Comparison of ENCODE assay signal across 8 mouse cellular contexts in the genomic region with DNA sequence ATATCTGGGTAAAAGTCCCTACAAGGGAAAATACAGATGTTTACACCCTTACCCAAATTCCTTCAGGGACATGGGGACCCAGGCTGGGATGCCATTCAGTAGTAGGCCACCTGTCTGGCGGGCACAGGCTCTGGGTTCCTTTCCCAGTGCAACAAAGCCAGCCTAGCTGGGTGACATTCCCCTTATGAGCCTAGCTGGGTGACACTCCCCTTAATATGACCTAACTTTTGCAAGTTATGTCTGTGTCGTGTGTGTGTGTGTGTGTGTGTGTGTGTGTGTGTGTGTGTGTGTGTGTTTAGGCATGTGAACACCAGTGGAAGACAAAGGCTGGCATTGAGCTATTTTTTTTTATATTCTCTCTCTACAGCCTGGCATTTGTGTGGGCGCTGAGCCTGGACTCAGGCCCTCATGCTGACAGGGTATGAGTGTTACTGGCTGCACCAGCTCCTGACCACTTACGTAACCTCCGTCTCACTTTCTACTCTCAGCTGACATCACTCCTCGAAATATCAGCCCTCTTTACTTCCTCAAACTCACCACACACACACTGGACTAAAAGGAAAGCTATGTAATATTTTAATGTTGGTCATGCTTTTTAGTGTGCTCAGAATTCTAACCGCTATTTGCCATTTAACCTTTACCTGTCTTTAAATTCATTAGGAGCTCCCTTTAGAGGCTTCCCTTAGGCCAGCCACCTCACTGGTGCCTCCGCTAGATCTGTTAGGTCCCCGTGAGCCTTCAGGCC. TPM values are rescaled to one million over a fixed set of nuclear protein-coding genes. Genes with fewer than 3 reads are reported as not detected.
DNase-seq lines count a peak whose midpoint lies in the region; ATAC-seq and TF ChIP-seq lines count a peak whose summit lies in the region.
"Had no signal": no experiment of that assay in that cellular context is flagged by ENCODE, and none has a peak within 500 bp of the region (broad histone marks: within the 10 kb centered on the region; RNA-seq: fewer than 3 reads in every experiment).

No protein-coding gene starts in this region.

- no peaks in the 10 kb centered on the region for H3K36me3 ChIP-seq in liver, postnatal 0 days (replicated peaks; ENCODE audit: insufficient read depth, low read length)
- H3K36me3 ChIP-seq in hindbrain, embryonic 12.5 days: no peaks in the 10 kb centered on the region
- H3K36me3 ChIP-seq: limb, embryonic 15.5 days had no signal

- H3K9me3 ChIP-seq in liver, postnatal 0 days (ENCODE audit: low read length): no peaks in the 10 kb centered on the region
- no peaks in the 10 kb centered on the region for H3K9me3 ChIP-seq in hindbrain, embryonic 12.5 days (replicated peaks)
- H3K9me3 ChIP-seq: limb, embryonic 15.5 days had no signal

- H3K4me3 ChIP-seq in liver, postnatal 0 days (ENCODE audit: low read depth, low read length): peak overlapping the region; percentile 3; the same call in 1 of the 2 replicates
- no peak overlapping the region for H3K4me3 ChIP-seq in hindbrain, embryonic 12.5 days
- H3K4me3 ChIP-seq: limb, embryonic 15.5 days had no signal

- peaks cover 26% of the 10 kb centered on the region for H3K4me1 ChIP-seq in liver, postnatal 0 days (ENCODE audit: insufficient read depth)
- 0 out of 2 replicates have a peak, but pooled peaks cover 2% of the 10 kb centered on the region for H3K4me1 ChIP-seq in hindbrain, embryonic 12.5 days
- H3K4me1 ChIP-seq: limb, embryonic 15.5 days had no signal

- H3K27ac ChIP-seq in liver, postnatal 0 days (ENCODE audit: low read depth): peak overlapping the region; percentile 84
- no peak overlapping the region for H3K27ac ChIP-seq in hindbrain, embryonic 12.5 days
- H3K27ac ChIP-seq: limb, embryonic 15.5 days had no signal

- 49% methylated on average over 9 of the region's 9 CpGs for WGBS in liver, postnatal 0 days (ENCODE audit: insufficient replicate concordance)
- 76% methylated on average over 9 of the region's 9 CpGs for WGBS in hindbrain, embryonic 12.5 days

- DNase-seq in 3134 (ENCODE audit: extremely low read depth, insufficient read length, low spot score): peak; percentile 46
- DNase-seq in 416B (ENCODE audit: low read depth): peak; percentile 93
- DNase-seq in cerebellum, postnatal 10 days: peak; percentile 25 to 26
- DNase-seq in liver, postnatal 0 days: no peak
- DNase-seq in frontal cortex, postnatal 25 days (ENCODE audit: low spot score in 2 of 2): no peak
- DNase-seq in ovary, adult 18-20 months (ENCODE audit: low spot score): no peak

- no peak for TF ChIP-seq EP300 in liver, postnatal 0 days (IDR thresholded peaks at IDR 0.05; ENCODE audit: low read depth)

- H3K9ac ChIP-seq in liver, postnatal 0 days (replicated peaks): peak overlapping the region; percentile 32; the same call in 1 of the 2 replicates
- H3K9ac ChIP-seq in hindbrain, embryonic 12.5 days: no peak overlapping the region
- H3K9ac ChIP-seq: limb, embryonic 15.5 days had no signal

- TF ChIP-seq CTCF in liver, postnatal 0 days (IDR thresholded peaks at IDR 0.05; ENCODE audit: low read depth): no peak

- peak overlapping the region; percentile 41 for H3K4me2 ChIP-seq in liver, postnatal 0 days (ENCODE audit: low read depth, low read length)
- H3K4me2 ChIP-seq in hindbrain, embryonic 12.5 days (replicated peaks): no peak overlapping the region
- H3K4me2 ChIP-seq: limb, embryonic 15.5 days had no signal

- no peaks in the 10 kb centered on the region for H3K27me3 ChIP-seq in liver, postnatal 0 days (ENCODE audit: insufficient read depth, low read length)
- no peaks in the 10 kb centered on the region for H3K27me3 ChIP-seq in hindbrain, embryonic 12.5 days
- H3K27me3 ChIP-seq: limb, embryonic 15.5 days had no signal

- ATAC-seq in liver, postnatal 0 days: peak; percentile 35
- ATAC-seq in hindbrain, embryonic 12.5 days (ENCODE audit: low FRiP score): no peak

RNA-seq across cellular contexts. Expression of a gene that starts 5.8 kb away (rescaled TPM):
- polyA plus RNA-seq in liver, postnatal 0 days (2015; fragmentation: Nextera tagmentation; extraction: Ambion mirVana): 0.32 and 0.55 TPM in 2 replicates
- polyA plus RNA-seq in hindbrain, embryonic 12.5 days (2016; fragmentation: Nextera tagmentation; extraction: Ambion mirVana): not detected in 2 replicates

RNA-seq across cellular contexts. Expression of a gene that starts 37.2 kb away (rescaled TPM):
- polyA plus RNA-seq in liver, postnatal 0 days (2015; fragmentation: Nextera tagmentation; extraction: Ambion mirVana): 5.3 and 6.3 TPM in 2 replicates
- polyA plus RNA-seq in hindbrain, embryonic 12.5 days (2016; fragmentation: Nextera tagmentation; extraction: Ambion mirVana): 25.9 and 26.8 TPM in 2 replicates

Comparison
In these comparisons a context has a peak if more than half of its experiments do, and no peak if none do; other contexts are left out.
1. DNase-seq: peak in 3134 (single experiment), 416B (single experiment) and cerebellum, postnatal 10 days (2 of 2); none in liver, postnatal 0 days (single experiment), frontal cortex, postnatal 25 days (0 of 2) and ovary, adult 18-20 months (single experiment).